Mouse (Mus musculus) liver, adult 2 months (tissue): ENCODE data around the gene Gm10197. TPM values are rescaled to one million over a fixed set of nuclear protein-coding genes. Genes with fewer than 3 reads are reported as not detected.
A peak's percentile ranks its signal among the peaks of the same experiment; 100 is the strongest.

Experiments
- DNase-seq: peaks from one replicate; pipeline ENCODE4 v3.0.0-alpha.2; 2011; ENCODE audit warnings: low read depth, low spot score; ENCODE audit errors: extremely low read depth
- H3K27ac ChIP-seq: fragments of 200-500 bp; replicated peaks from 2 replicates; pipeline ENCODE4 v1.5.1; 2012; ENCODE audit warnings: low read depth, mild to moderate bottlenecking, control low read depth, inconsistent platforms, low read length; ENCODE audit not compliant: insufficient read depth
- H3K27me3 ChIP-seq: fragments of 200-500 bp; 2 replicates; pipeline ENCODE4 v1.6.1; 2012; ENCODE audit warnings: mild to moderate bottlenecking, moderate library complexity, low read length, inconsistent platforms; ENCODE audit not compliant: control insufficient read depth, insufficient read depth
- H3K36me3 ChIP-seq: fragments of 200-500 bp; 2 replicates; pipeline ENCODE4 v1.6.1; 2012; ENCODE audit warnings: low read length, inconsistent platforms; ENCODE audit not compliant: control insufficient read depth, insufficient read depth
- H3K4me1 ChIP-seq: fragments of 200-500 bp; 2 replicates; pipeline ENCODE4 v1.6.1; 2011; ENCODE audit warnings: low read length; ENCODE audit not compliant: control insufficient read depth, insufficient read depth
- H3K4me3 ChIP-seq: fragments of 200-500 bp; 2 replicates; pipeline ENCODE4 v1.5.1; 2011; ENCODE audit warnings: low read depth, mild to moderate bottlenecking, control low read depth, low read length, moderate library complexity; ENCODE audit not compliant: insufficient read depth
- H3K79me2 ChIP-seq: fragments of 200-500 bp; 2 replicates; pipeline ENCODE4 v1.6.1; 2012; ENCODE audit warnings: inconsistent platforms, mild to moderate bottlenecking, low read length, moderate library complexity; ENCODE audit not compliant: control insufficient read depth, insufficient read depth
- H3K9ac ChIP-seq: fragments of 200-500 bp; 2 replicates; pipeline ENCODE4 v1.6.1; 2012; ENCODE audit warnings: low read depth, mild to moderate bottlenecking, control low read depth, inconsistent platforms, low read length
- CTCF ChIP-seq: fragments of 200-500 bp; IDR thresholded peaks from 2 replicates; pipeline ENCODE4 v1.5.1; 2011; ENCODE audit warnings: low read depth, low read length, control low read depth
- POLR2A ChIP-seq: fragments of 200-500 bp; IDR thresholded peaks from 2 replicates; pipeline ENCODE4 v1.6.1; 2011; ENCODE audit warnings: low read length, control low read depth; ENCODE audit not compliant: insufficient read depth; ENCODE audit errors: extremely low read depth
- WGBS: fragments of 180-500 bp; shearing (Covaris S2); methylation state at CpG from one replicate; pipeline ENCODE4 v1.1.7; 2018; 5-methylcytosine and 5-hydroxymethylcytosine counted together
- polyA plus RNA-seq: library from polyadenylated mRNA; depleted of rRNA; stranded (reverse); fragments of >200 nt; gene quantifications from 2 replicates; pipeline ENCODE4 v1.2.3, GENCODE M21; 2012
- total RNA-seq: library from RNA; depleted of rRNA; stranded (reverse); fragments of >200 nt; gene quantifications from 2 replicates; pipeline ENCODE4 v1.2.3, GENCODE M21; 2014

Gene Gm10197
- total and polyA plus RNA-seq, 2 experiments, result not detected

DNA sequence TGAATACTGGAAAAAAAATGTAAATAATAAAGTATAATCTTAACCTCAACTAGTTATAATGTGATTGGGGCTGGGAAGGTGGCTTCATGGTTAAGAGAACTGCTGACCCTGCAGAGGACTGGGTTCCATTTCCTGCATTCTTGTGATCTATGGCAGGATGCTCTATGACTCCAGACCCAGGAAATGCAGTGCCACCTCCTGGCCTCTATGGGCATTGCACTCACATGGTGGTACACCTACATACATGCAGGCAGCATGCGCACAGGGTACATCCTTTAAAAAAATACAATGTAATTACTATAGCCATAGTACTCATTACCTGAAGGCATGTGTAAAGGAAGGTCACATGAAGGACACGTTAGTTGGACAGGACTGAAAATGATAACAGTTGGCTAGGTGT is 8.6 kb downstream of the Gm10197 start:
- H3K36me3 ChIP-seq, result no peaks in the 10 kb centered on the region
- 43% methylated on average over 2 of the region's 2 CpGs for WGBS
- H3K79me2 ChIP-seq, result peaks cover 3% of the 10 kb centered on the region; the same call in 1 of the 2 replicates
- H3K4me3 ChIP-seq, result no peak overlapping the region
- no peaks in the 10 kb centered on the region for H3K27me3 ChIP-seq
- H3K27ac ChIP-seq, result no peak overlapping the region
- no peak for DNase-seq
- TF ChIP-seq CTCF, result peak; percentile 56
- no peak for TF ChIP-seq POLR2A
- H3K4me1 ChIP-seq, result peaks cover 3% of the 10 kb centered on the region
- no peak overlapping the region for H3K9ac ChIP-seq

DNA sequence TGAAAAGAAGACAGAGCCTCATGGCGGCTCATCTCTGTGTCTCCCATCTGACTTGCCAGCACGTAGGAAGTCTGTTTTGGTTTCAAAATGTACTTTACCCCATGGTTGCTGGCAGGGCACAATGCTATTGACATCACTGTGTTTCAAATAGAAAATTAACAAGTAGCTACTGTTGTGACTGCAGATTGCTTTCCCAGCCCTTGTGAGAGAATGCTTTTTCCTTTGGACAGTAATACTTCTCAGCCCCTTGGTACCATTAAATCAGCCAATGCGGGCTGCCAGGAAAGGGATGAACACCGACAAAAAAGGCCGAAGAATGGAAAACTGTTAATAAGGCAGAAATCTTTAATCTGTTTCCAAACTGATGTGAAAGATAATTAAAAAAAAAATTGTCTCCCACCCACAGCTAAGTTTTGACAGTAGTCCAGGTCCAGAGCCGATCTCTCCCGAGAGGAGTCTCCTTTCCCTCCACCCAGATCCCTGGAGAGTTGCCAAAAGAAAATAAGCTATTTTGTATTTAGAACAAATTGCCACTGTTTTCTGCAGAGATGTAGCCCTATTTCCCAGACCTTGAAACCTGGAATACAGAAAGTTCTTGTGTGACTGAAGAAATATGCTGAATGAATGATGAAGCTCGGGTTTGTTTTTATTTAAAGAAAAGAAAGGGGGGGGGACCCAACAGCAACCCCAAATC is 11.2 kb downstream of the Gm10197 start:
- no peaks in the 10 kb centered on the region for H3K36me3 ChIP-seq
- no peaks in the 10 kb centered on the region for H3K79me2 ChIP-seq
- peak overlapping the region; percentile 96 for H3K27ac ChIP-seq
- DNase-seq, result peak; percentile 95
- H3K4me1 ChIP-seq, result peaks cover 3% of the 10 kb centered on the region
- 25% methylated on average over 8 of the region's 8 CpGs for WGBS
- peak overlapping the region; percentile 63 for H3K9ac ChIP-seq
- no peaks in the 10 kb centered on the region for H3K27me3 ChIP-seq
- peak overlapping the region; percentile 54; the same call in 1 of the 2 replicates for H3K4me3 ChIP-seq
- TF ChIP-seq POLR2A (no peak), CTCF (no peak)

DNA sequence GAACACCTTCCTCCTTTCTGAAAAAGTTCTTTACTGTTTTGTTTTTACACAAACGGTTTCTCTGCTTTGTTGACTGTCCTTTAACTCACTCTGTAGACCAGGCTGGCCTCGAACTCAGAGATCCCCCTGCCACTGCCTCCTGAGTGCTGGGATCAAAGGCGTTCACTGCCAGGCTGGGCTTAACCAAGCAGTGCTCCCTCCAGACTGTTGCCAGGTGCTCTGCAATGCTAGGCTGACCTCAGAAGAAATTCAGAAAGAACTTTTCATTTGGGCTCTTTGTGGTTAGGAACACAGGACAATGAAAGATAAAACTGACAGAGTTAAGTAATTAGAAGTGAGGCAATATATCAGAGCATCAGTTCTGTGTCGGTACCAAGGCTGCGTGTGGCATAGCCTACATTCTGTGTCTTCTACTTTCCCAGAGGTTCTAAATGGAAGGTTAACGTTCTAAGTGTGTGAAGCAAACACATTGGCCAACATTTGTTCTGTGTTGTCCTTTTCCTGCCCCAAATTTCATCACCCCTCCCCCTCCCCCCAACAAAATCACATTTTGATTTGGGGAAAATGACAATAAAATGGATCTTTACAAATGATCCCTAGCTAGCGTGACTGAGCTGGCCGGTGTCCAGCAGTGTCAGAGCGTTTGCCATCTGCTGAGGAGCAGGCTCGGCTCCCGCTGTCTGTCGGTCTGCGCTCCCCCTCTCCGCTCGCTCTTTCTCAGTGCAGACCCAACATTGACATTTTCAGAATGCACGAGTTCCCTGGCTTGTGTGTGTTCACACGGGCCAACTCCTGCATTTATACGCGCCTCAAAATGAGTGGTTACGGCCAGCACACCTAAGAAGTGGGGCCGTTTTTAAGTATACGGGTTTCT is 12.2 kb downstream of the Gm10197 start:
- Histone ChIP-seq H3K36me3 (no peaks in the 10 kb centered on the region), H3K27me3 (no peaks in the 10 kb centered on the region), H3K4me1 (peaks cover 3% of the 10 kb centered on the region; the same call in 1 of the 2 replicates), H3K27ac (peak overlapping the region; percentile 96), H3K4me3 (peak overlapping the region; percentile 54), H3K9ac (peak overlapping the region; percentile 70), H3K79me2 (no peaks in the 10 kb centered on the region)
- TF ChIP-seq POLR2A, result 0 out of 2 replicates have a peak, but pooled peaks have one; percentile 27
- TF ChIP-seq CTCF, result no peak
- WGBS, result 19% methylated on average over 22 of the region's 22 CpGs
- peak; percentile 73 for DNase-seq

DNA sequence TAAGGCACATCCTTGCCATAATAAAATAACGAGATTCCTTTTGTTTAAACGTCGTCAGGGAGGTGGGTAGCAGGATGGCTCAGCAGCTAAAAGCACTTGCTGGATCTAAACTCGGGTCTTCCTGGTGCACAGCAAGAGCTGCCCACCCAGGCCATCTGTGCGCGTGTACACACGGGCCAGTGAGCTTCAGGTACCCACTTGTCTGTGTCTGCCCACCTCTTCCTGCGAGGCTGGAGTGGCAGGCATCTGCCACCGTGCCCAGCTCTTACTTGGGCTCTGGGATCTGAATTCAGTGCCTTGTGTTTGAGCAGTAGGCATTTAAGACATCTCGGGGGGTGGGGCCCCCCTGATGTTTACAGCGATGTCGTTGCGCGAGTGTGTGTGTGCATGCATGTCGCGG is 16.5 kb downstream of the Gm10197 start:
- peaks cover 6% of the 10 kb centered on the region for H3K4me1 ChIP-seq
- H3K27ac ChIP-seq, result no peak overlapping the region
- H3K36me3 ChIP-seq, result no peaks in the 10 kb centered on the region
- no peak overlapping the region for H3K9ac ChIP-seq
- no peaks in the 10 kb centered on the region for H3K27me3 ChIP-seq
- no peak for DNase-seq
- 91% methylated on average over 16 of the region's 16 CpGs for WGBS
- no peak for TF ChIP-seq POLR2A
- TF ChIP-seq CTCF, result no peak
- H3K79me2 ChIP-seq, result no peaks in the 10 kb centered on the region; the same call in 1 of the 2 replicates
- no peak overlapping the region for H3K4me3 ChIP-seq

DNA sequence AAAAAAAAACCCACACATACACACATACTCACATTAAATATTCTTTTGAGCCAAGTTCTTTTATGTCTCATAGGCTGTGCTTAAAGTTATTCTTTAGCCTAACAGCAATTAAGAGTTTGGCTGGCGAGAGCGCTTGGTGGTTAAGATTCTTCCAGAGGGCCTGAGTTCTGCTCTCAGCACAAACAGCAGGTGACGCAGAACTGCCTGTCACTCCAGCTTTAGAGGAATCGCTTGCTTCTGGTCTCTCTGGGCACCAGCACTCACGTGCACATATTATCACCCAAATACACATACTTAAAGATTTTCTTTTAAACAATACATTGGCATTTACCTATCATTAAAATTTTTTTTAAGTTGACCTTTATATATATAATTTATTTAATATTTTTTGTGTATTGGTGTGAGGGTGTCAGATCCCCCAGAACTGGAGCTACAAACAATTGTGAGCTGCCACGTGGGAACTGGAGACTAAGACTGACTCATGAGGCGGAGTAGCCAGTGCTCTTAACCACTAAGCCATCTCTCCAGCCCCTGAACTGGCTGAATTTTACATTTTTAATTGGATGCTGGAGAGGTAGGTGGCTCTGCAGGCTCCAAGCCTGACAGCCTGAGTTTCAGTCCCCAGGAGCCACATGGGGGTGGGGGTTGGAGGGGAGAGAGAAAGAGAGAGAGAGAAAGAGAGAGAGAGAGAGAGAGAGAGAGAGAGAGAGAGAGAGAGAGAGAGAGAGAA is 17.1 kb downstream of the Gm10197 start:
- Histone ChIP-seq H3K4me3 (no peak overlapping the region), H3K27me3 (no peaks in the 10 kb centered on the region), H3K36me3 (no peaks in the 10 kb centered on the region), H3K27ac (no peak overlapping the region), H3K4me1 (peaks cover 6% of the 10 kb centered on the region), H3K79me2 (no peaks in the 10 kb centered on the region; the same call in 1 of the 2 replicates), H3K9ac (no peak overlapping the region)
- WGBS, result 91% methylated on average over 7 of the region's 7 CpGs
- DNase-seq, result no peak
- TF ChIP-seq CTCF (no peak), POLR2A (no peak)
